Mouse (Mus musculus) frontal cortex, postnatal 36 days (tissue): ENCODE results near the gene Tlr8.
"Not testable (repeated sequence)": the region's sequence is repeated elsewhere in the genome, so short reads cannot be mapped to it uniquely, and the experiment has no call there.

Experiments
- DNase-seq, 2 experiments: peaks; one replicate each; pipeline ENCODE4 v3.0.0; 2022; ENCODE audit warnings: low spot score in 2 of 2

Gene Tlr8

GRCm38 (mm10) chrX:167264086-167264485, at the start of gene Tlr8:
Gene Tlr8 (minus strand): TSS chrX:167264329.
- no peak for DNase-seq

DNA sequence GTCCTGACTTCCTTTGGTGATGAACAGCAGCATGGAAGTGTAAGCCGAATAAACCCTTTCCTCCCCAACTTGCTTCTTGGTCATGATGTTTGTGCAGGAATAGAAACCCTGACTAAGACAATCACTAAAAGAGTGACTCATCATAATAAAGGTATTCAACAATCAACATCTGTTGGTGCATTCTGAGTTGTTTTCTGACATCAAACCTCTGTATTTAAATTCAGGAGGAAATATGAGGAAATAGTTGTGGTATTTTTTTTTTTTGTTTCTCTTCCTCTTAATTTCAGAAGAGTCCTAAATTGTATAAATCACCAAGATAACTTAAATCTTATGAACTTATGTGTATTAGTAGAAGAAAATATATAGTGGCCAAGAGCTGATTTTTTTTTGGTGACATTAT, 37.9 kb upstream of the Tlr8 start:
- DNase-seq = not testable (repeated sequence)

- DNase-seq = peak; percentile 56 to 70
Measured at GRCm38 (mm10) chrX:167276953-167277352, 12.8 kb upstream of the Tlr8 start.

DNA sequence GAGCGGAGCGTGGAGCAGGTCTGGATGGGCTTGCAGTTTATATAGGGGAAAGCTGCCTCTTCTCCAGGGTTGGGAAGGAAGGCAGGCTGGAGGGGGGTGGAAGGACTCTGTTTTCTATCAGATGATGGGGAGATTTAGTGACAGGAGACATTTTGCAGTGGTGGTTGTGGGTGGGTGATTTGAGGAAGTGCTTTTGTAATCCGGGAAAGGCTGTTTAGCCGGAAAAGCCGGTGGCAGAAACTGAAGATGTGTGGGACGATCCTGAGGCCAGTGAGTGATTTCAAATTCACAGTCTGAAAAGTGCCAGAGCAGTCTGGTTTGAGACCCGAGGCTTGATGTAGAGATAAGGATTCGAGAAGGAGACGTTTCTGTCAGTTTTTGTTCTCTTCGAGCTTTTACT, 12.4 kb upstream of the Tlr8 start:
- DNase-seq = peak in 1 of 2 experiments; percentile 3

DNA sequence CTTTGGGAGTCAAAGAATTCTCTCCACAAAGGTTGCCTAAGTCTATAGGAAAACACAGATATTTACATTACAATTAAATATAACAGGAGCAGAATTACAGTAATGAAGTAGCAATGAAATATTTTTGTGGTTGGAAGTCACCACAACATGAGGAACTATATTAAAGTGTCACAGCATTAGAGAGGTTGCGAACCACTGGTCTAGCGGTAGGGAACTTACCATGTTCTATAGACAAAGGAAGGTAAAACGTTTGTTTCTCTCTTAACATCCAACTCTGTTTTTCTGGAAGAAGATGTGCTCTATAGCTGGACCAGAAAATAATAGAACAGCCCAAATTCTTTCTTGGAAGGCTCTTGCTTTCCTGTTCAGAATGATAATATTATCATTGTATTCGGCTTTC, 599 bp downstream of the Tlr8 start:
- no peak for DNase-seq

GRCm38 (mm10) chrX:167241736-167242135, 22.4 kb downstream of the Tlr8 start:
- DNase-seq = no peak

GRCm38 (mm10) chrX:167239293-167239921, 24.7 kb downstream of the Tlr8 start:
- DNase-seq = no peak

DNA sequence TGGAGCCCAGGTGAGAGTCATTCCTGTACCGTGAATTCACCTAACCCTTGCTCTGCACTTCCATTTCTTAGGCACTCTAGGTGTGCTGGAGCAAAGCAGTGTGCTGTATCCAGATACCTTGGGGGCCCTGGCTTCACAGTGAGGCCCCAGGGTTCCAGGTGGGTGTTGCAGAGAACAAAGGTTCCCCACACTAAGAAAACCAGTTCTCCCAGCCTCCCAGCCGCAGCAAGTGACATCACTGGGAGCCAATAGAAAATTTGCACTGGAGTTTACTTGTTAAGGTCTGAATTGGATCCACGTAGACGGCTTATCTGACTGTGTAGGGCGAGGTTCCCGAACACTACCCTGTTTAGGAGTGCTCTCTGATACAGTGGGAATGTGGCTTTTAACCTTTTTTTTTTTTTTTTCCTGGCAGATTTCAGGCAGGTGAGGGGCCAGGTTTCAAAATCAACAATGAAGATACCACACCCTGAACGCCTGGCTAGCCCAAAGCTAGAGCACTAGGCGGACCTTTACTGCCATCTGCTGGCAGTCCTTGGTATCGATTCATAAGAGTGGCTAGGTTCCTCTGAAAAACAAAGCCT, 30.9 kb downstream of the Tlr8 start:
- DNase-seq = peak; percentile 73 to 83

DNA sequence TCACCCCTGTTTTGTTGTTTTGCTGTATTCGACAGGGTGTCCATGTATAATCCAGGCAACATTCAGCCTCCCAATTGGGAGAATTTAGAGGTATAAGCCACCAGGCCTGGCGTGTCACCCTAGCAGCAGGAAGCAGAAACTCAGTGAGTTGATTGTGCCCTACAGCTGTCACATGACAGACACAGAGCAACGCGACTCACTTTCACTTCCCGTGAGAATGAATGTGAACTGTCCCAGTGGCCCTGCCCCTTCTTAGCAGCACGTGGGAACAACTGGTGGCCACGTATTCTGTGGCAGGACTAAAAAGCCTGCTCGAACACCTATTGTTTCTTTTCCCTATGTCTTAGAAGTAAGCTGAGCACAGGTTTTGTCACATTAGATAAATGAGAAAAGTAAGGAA, 33.0 kb downstream of the Tlr8 start:
- DNase-seq = no peak

DNA sequence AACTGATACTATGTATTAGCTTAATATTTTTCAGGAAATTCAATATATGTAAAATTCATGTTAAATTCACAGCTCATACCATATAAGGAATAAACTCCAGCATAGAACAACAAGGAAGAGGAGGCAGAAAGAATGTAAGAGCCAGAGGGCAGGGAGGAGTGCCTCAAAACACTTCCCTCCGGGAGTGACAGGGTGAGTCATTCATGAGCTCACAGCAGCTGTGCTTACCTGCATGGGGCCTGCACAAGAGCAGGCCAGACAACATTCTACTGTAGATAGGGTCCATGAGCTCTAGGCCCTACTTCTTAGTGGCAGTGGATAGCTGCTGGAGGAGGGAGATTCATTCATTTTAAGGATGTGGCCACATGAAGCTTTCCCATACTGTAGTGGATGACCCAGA, 34.3 kb downstream of the Tlr8 start:
- no peak for DNase-seq

- DNase-seq = no peak
Measured at GRCm38 (mm10) chrX:167229206-167229605, 34.9 kb downstream of the Tlr8 start.

DNA sequence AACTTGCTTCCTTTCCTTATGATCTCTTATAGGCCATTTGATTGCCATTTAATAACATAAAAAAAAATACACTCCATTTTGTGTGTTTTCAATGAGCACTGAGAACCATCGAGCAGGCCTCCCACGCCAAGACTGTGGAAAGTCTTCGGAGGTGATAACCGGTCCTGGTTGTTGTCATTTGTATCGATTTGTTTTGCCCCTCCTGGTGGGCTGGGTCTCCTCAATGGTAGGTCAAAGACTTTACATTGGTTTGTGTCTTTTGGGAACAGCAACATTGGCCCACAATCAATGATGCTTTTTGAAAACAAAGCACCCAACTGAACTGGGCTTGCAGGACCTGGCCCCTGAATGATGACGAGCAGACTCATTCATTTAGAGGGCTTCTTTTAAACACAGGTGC, 36.4 kb downstream of the Tlr8 start:
- DNase-seq = no peak

DNA sequence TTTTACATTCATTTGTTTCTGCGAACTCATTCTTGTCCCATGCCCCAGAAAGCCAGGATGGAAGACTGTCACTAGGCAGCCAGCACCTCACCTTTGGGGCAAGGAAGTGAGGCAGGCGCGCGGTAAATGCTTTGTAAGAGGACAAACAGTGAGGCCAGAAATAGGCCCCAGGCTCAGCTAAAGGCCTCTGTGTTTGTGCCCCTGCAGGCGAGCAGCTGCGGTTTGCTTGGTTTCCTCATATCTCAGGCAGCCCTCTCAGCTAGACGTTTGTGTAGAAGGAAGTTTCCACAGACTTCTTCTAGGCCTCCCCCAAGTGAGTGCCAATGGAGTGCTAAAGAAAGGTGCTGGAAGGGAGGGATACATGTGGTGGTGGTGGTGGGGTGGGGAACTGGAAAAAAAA, 37.0 kb downstream of the Tlr8 start:
- DNase-seq = no peak

- DNase-seq = no peak
Measured at GRCm38 (mm10) chrX:167226570-167226969, 37.6 kb downstream of the Tlr8 start.

DNA sequence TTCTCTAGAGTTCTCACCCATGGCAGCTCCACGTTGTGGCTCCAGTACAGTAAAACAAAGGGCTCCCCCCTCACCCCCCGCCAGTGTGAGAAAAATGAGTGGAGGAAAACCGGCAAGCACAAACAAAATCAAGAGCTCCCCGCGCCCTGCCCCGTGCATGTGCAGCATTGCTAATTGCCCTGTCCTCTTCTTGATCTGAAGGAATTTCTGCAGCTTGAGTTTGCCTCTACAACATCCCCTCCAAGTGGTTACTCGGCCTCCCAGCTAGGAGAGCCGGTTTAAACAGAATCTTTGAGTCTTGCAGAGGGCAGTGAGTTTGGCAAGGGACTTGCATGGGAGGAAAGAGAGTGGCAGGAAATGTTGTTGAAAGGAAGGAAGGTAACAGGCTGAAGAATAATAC, 51.4 kb downstream of the Tlr8 start:
- no peak for DNase-seq

GRCm38 (mm10) chrX:167211871-167212555, 52.1 kb downstream of the Tlr8 start:
- no peak for DNase-seq

DNA sequence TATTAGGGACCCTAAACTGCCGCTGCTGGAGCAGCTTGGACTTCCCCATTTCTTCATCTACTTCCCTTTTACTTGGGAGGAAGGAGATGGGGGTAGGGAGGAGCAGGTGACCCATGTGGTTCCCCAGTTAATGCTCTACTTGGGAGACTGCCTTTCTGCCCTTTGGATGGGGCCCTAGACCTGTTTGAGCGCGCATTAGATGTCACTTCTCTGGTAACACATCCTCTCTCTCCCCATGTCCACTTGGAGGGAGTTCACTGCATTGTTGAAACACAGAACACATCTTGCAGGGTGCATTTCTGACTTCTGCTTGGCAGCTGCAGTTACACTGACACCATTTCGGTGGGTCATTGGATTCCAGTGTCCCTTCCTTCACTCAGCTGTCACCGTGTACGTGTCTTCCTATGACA, 53.8 kb downstream of the Tlr8 start:
- DNase-seq = no peak

GRCm38 (mm10) chrX:167209828-167210227, 54.3 kb downstream of the Tlr8 start:
- DNase-seq = no peak

- peak; percentile 80 to 82 for DNase-seq
Measured at GRCm38 (mm10) chrX:167208978-167209754, 55.0 kb downstream of the Tlr8 start, which contains the start of gene Tmsb4x. Gene Tmsb4x (minus strand): TSS chrX:167209315.

- no peak for DNase-seq
Measured at GRCm38 (mm10) chrX:167208506-167208820, 55.7 kb downstream of the Tlr8 start.

GRCm38 (mm10) chrX:167207741-167208505, 56.2 kb downstream of the Tlr8 start:
- no peak for DNase-seq
